Mouse (Mus musculus): ENCODE data around the gene Klhl29.

DNA sequence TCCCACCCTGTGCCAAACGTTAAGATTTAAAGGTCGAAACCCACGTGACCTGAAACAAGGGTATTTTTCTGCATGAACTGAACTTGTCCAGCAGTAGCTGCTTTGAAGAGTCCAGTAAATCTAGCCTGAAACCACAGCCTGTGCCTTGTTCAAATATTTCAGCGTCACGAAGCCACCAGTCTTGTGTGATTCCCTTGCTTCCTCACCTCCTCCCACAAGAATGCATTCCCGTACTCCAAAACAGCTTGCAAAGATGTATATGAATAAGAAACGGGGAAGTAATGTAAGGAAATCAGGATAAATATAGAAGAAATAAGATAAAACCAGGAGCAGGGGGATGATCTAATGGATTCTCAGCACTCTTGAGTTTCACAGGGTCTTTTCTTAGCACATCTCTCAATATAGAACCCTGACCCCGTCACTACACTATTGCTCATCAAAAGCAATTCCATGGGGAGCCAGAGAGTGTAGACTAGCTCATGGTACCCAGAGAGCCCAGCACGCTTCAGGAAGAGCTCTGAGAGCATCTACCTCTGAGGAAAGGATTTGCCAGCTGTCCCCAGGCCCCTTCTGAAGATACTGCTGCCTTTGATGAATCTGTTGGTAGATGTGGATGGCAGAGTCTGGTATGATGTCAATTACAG is 52.9 kb downstream of the Klhl29 start:
- TF ChIP-seq MAZ (IDR thresholded peaks at IDR 0.05; ENCODE audit: low read depth, low read length) (no peak), GABPA (IDR thresholded peaks at IDR 0.05; ENCODE audit: low read depth, low read length) (no peak), CHD2 (IDR thresholded peaks at IDR 0.05; ENCODE audit: low read length) (no peak), TBP (IDR thresholded peaks at IDR 0.05; ENCODE audit: low read depth, low read length) (no peak), USF1 (IDR thresholded peaks at IDR 0.05; ENCODE audit: low read depth, low read length) (no peak), CTCF (IDR thresholded peaks at IDR 0.05 in 2 of 3, conservative IDR thresholded peaks at IDR 0.05 in 1 of 3; ENCODE audit: control insufficient read depth in 1 of 3, insufficient read depth in 1 of 3, low read depth in 2 of 3, low read length in 3 of 3, poor library complexity in 1 of 3, severe bottlenecking in 1 of 3) (no peak), MAFK (IDR thresholded peaks at IDR 0.05; ENCODE audit: borderline replicate concordance, low read depth, low read length) (no peak), ELF1 (IDR thresholded peaks at IDR 0.05; ENCODE audit: low read depth, low read length) (no peak), BHLHE40 (IDR thresholded peaks at IDR 0.05; ENCODE audit: borderline replicate concordance, low read depth, low read length) (no peak), EP300 (IDR thresholded peaks at IDR 0.05; ENCODE audit: low read depth in 1 of 2, low read length in 2 of 2) (no peak)
